Mouse (Mus musculus): ENCODE measurements around the gene Rgs12.

The Rgs12 gene

GRCm38 (mm10) chr5:34981734-34982133 lies 32.5 kb downstream of the Rgs12 start:
- DNase-seq (ENCODE audit: low spot score) = no peak

- no peak for DNase-seq (ENCODE audit: low spot score)
These were observed 35.7 kb downstream of the Rgs12 start for GRCm38 (mm10) chr5:34984933-34985332.

- peak; percentile 34 for DNase-seq (ENCODE audit: low spot score)
These were observed 36.6 kb downstream of the Rgs12 start for GRCm38 (mm10) chr5:34985867-34986266.

- DNase-seq (ENCODE audit: low spot score) = no peak
These were observed 38.2 kb downstream of the Rgs12 start for GRCm38 (mm10) chr5:34987396-34987795.

GRCm38 (mm10) chr5:34988690-34989089 lies 39.4 kb downstream of the Rgs12 start:
- no peak for DNase-seq (ENCODE audit: low spot score)

- DNase-seq (ENCODE audit: low spot score) = no peak
These were observed 40.1 kb downstream of the Rgs12 start for GRCm38 (mm10) chr5:34989321-34989772.

GRCm38 (mm10) chr5:34998754-34999153 lies 49.5 kb downstream of the Rgs12 start:
- DNase-seq (ENCODE audit: low spot score) = no peak

GRCm38 (mm10) chr5:34999281-34999680 lies 50.0 kb downstream of the Rgs12 start:
- DNase-seq (ENCODE audit: low spot score) = no peak

- DNase-seq (ENCODE audit: low spot score) = no peak
These were observed 51.1 kb downstream of the Rgs12 start for GRCm38 (mm10) chr5:35000323-35000722.

GRCm38 (mm10) chr5:35001144-35001543 lies 51.9 kb downstream of the Rgs12 start:
- DNase-seq (ENCODE audit: low spot score) = no peak

GRCm38 (mm10) chr5:35003611-35004162 lies 54.4 kb downstream of the Rgs12 start:
- no peak for DNase-seq (ENCODE audit: low spot score)

- DNase-seq (ENCODE audit: low spot score) = no peak
These were observed 55.5 kb downstream of the Rgs12 start for GRCm38 (mm10) chr5:35004769-35005168.

GRCm38 (mm10) chr5:35005659-35006058 lies 56.4 kb downstream of the Rgs12 start:
- no peak for DNase-seq (ENCODE audit: low spot score)

GRCm38 (mm10) chr5:35006599-35006998 lies 57.4 kb downstream of the Rgs12 start:
- DNase-seq (ENCODE audit: low spot score) = no peak

GRCm38 (mm10) chr5:35009163-35009562 lies 59.9 kb downstream of the Rgs12 start:
- no peak for DNase-seq (ENCODE audit: low spot score)

- DNase-seq (ENCODE audit: low spot score) = no peak
These were observed 61.4 kb downstream of the Rgs12 start for GRCm38 (mm10) chr5:35010656-35011055.

GRCm38 (mm10) chr5:35011156-35011923 lies 62.1 kb downstream of the Rgs12 start:
- no peak for DNase-seq (ENCODE audit: low spot score)

GRCm38 (mm10) chr5:35014036-35014435 lies 64.8 kb downstream of the Rgs12 start:
- DNase-seq (ENCODE audit: low spot score) = no peak

GRCm38 (mm10) chr5:35019673-35020300 lies 70.5 kb downstream of the Rgs12 start:
- DNase-seq (ENCODE audit: low spot score) = no peak

- no peak for DNase-seq (ENCODE audit: low spot score)
These were observed 71.4 kb downstream of the Rgs12 start for GRCm38 (mm10) chr5:35020410-35021241.

- DNase-seq (ENCODE audit: low spot score) = no peak
These were observed 75.7 kb downstream of the Rgs12 start for GRCm38 (mm10) chr5:35024975-35025374.

- DNase-seq (ENCODE audit: low spot score) = no peak
These were observed 80.1 kb downstream of the Rgs12 start for GRCm38 (mm10) chr5:35029303-35029702.

All from testis, postnatal 14 days (tissue).